Mouse (Mus musculus): ENCODE results near the gene Vmn2r48.
"Not testable (repeated sequence)": the region's sequence is repeated elsewhere in the genome, so short reads cannot be mapped to it uniquely, and the experiment has no call there.

The Vmn2r48 gene

GRCm38 (mm10) chr7:9953485-9953884 lies at the start of gene Vmn2r48:
TSS of gene Vmn2r48 (minus strand) at chr7:9953585.
- not testable (repeated sequence) for DNase-seq

GRCm38 (mm10) chr7:9992157-9992556 lies 38.8 kb upstream of the Vmn2r48 start, which contains the start of gene Vmn2r49:
TSS of gene Vmn2r49 (minus strand) at chr7:9992257.
- DNase-seq = not testable (repeated sequence)

Measured in lung, postnatal 36 days (tissue).